Mouse (Mus musculus) heart, postnatal 0 days (tissue): ENCODE results near the gene Eif4enif1. TPM values are rescaled to one million over a fixed set of nuclear protein-coding genes. Genes with fewer than 3 reads are reported as not detected.

Experiments used
- ATAC-seq: fragments of 200-750 bp; cut with Nextera tagmentation; 2 replicates; pipeline ENCODE4 v1.8.0; 2017; ENCODE audit warnings: low read depth, moderate number of reproducible peaks, moderate library complexity; ENCODE audit not compliant: insufficient read depth
- DNase-seq: peaks from one replicate; pipeline ENCODE4 v3.0.0-alpha.2; 2016; ENCODE audit warnings: low spot score
- H3K27ac ChIP-seq: fragments of 300-500 bp; sonication (generic); 2 replicates; pipeline ENCODE4 v1.5.1; 2014; ENCODE audit warnings: low read depth, mild to moderate bottlenecking
- H3K27me3 ChIP-seq: fragments of 300-500 bp; sonication (generic); 2 replicates; pipeline ENCODE4 v1.6.1; 2014; ENCODE audit warnings: low read length, mixed read lengths; ENCODE audit not compliant: control insufficient read depth, insufficient read depth
- H3K36me3 ChIP-seq: fragments of 300-500 bp; sonication (generic); replicated peaks from 2 replicates; pipeline ENCODE4 v1.6.1; 2014; ENCODE audit warnings: low read length, mixed read lengths; ENCODE audit not compliant: control insufficient read depth, insufficient read depth
- H3K4me1 ChIP-seq: fragments of 300-500 bp; sonication (generic); 2 replicates; pipeline ENCODE4 v1.6.1; 2014; ENCODE audit warnings: antibody characterized with exemption; ENCODE audit not compliant: control insufficient read depth, insufficient read depth
- H3K4me2 ChIP-seq: fragments of 300-500 bp; sonication (generic); 2 replicates; pipeline ENCODE4 v1.6.1; 2014; ENCODE audit warnings: low read depth, mild to moderate bottlenecking, low read length, moderate library complexity
- H3K4me3 ChIP-seq: fragments of 300-500 bp; sonication (generic); 2 replicates; pipeline ENCODE4 v1.5.1; 2014; ENCODE audit warnings: low read depth, low read length
- H3K9ac ChIP-seq: fragments of 300-500 bp; sonication (generic); replicated peaks from 2 replicates; pipeline ENCODE4 v1.6.1; 2014; ENCODE audit warnings: low read depth, low read length, mixed read lengths
- H3K9me3 ChIP-seq: fragments of 300-500 bp; sonication (generic); replicated peaks from 2 replicates; pipeline ENCODE4 v1.6.1; 2016; ENCODE audit warnings: low read length; ENCODE audit not compliant: control insufficient read depth
- CTCF ChIP-seq: IDR thresholded peaks from 2 replicates; pipeline ENCODE4 v1.5.1; 2016; ENCODE audit warnings: antibody characterized with exemption, control low read depth, low read depth
- EP300 ChIP-seq: IDR thresholded peaks from 2 replicates; pipeline ENCODE4 v1.6.1; 2016; ENCODE audit warnings: antibody characterized with exemption, low read depth
- WGBS: fragments of 180-500 bp; shearing (Covaris S2); extraction: QIAGEN DNeasy Blood & Tissue Kit; methylation state at CpG from one replicate; pipeline ENCODE4 v1.1.7; 2014; 5-methylcytosine and 5-hydroxymethylcytosine counted together
- polyA plus RNA-seq: library from polyadenylated mRNA; unstranded; fragments of >200 nt; fragmentation: Nextera tagmentation; extraction: Ambion mirVana; gene quantifications from 2 replicates; pipeline ENCODE4 v1.2.1, GENCODE M21; 2015
- total RNA-seq: library from RNA; depleted of rRNA; stranded (reverse); fragments of >200 nt; gene quantifications from 2 replicates; pipeline ENCODE4 v1.2.3, GENCODE M21; 2014; ENCODE audit warnings: low replicate concordance

Gene Eif4enif1
- total and polyA plus RNA-seq, 2 experiments from 2014 or later, result 19.0 to 34.4 TPM

- no peak for TF ChIP-seq CTCF
- Histone ChIP-seq H3K36me3 (peaks cover 28% of the 10 kb centered on the region), H3K27ac (no peak overlapping the region), H3K4me2 (no peak overlapping the region), H3K9me3 (no peaks in the 10 kb centered on the region), H3K9ac (no peak overlapping the region; the same call in 1 of the 2 replicates), H3K4me3 (no peak overlapping the region), H3K27me3 (no peaks in the 10 kb centered on the region), H3K4me1 (no peaks in the 10 kb centered on the region)
- WGBS, result 74% methylated on average over 3 of the region's 3 CpGs
- ATAC-seq, result no peak
- DNase-seq, result no peak
Measured at GRCm38 (mm10) chr11:3205207-3205606, 3.0 kb downstream of the Eif4enif1 start.

GRCm38 (mm10) chr11:3206783-3207182 lies 4.6 kb downstream of the Eif4enif1 start:
- ATAC-seq (no peak), DNase-seq (no peak)
- H3K4me1 ChIP-seq, result no peaks in the 10 kb centered on the region
- H3K27me3 ChIP-seq, result no peaks in the 10 kb centered on the region
- 94% methylated on average over 3 of the region's 3 CpGs for WGBS
- H3K9me3 ChIP-seq, result no peaks in the 10 kb centered on the region
- TF ChIP-seq CTCF (no peak), EP300 (no peak)
- peaks cover 28% of the 10 kb centered on the region for H3K36me3 ChIP-seq
- no peak overlapping the region for H3K4me2 ChIP-seq
- H3K9ac ChIP-seq, result no peak overlapping the region
- no peak overlapping the region for H3K4me3 ChIP-seq
- no peak overlapping the region for H3K27ac ChIP-seq

- TF ChIP-seq EP300, result no peak
- no peak for TF ChIP-seq CTCF
- Histone ChIP-seq H3K4me1 (no peaks in the 10 kb centered on the region), H3K36me3 (peaks cover 47% of the 10 kb centered on the region), H3K9ac (no peak overlapping the region), H3K27ac (no peak overlapping the region), H3K4me3 (no peak overlapping the region), H3K9me3 (no peaks in the 10 kb centered on the region), H3K27me3 (no peaks in the 10 kb centered on the region), H3K4me2 (no peak overlapping the region)
- DNase-seq (no peak), ATAC-seq (no peak)
- WGBS, result 82% methylated on average over 1 of the region's 1 CpGs
Measured at GRCm38 (mm10) chr11:3212526-3212925, 10.3 kb downstream of the Eif4enif1 start.

GRCm38 (mm10) chr11:3223105-3223504 lies 20.9 kb downstream of the Eif4enif1 start:
- ATAC-seq (no peak), DNase-seq (no peak)
- Histone ChIP-seq H3K4me1 (no peaks in the 10 kb centered on the region), H3K9me3 (no peaks in the 10 kb centered on the region), H3K27ac (no peak overlapping the region), H3K4me2 (no peak overlapping the region), H3K36me3 (peaks cover 81% of the 10 kb centered on the region), H3K27me3 (no peaks in the 10 kb centered on the region), H3K9ac (no peak overlapping the region), H3K4me3 (no peak overlapping the region)
- 69% methylated on average over 5 of the region's 5 CpGs for WGBS
- TF ChIP-seq CTCF (no peak), EP300 (no peak)

- DNase-seq, result no peak
- peaks cover 87% of the 10 kb centered on the region for H3K36me3 ChIP-seq
- H3K4me3 ChIP-seq, result no peak overlapping the region
- H3K4me1 ChIP-seq, result no peaks in the 10 kb centered on the region
- WGBS, result 89% methylated on average over 3 of the region's 3 CpGs
- no peak overlapping the region for H3K27ac ChIP-seq
- ATAC-seq, result no peak
- no peak overlapping the region for H3K4me2 ChIP-seq
- H3K9me3 ChIP-seq, result no peaks in the 10 kb centered on the region
- TF ChIP-seq CTCF, result no peak
- no peak for TF ChIP-seq EP300
- no peaks in the 10 kb centered on the region for H3K27me3 ChIP-seq
- no peak overlapping the region for H3K9ac ChIP-seq
Measured at GRCm38 (mm10) chr11:3227113-3227512, 24.9 kb downstream of the Eif4enif1 start.

GRCm38 (mm10) chr11:3232248-3232647 lies 30.1 kb downstream of the Eif4enif1 start:
- H3K27ac ChIP-seq, result no peak overlapping the region
- no peak overlapping the region for H3K4me2 ChIP-seq
- DNase-seq, result no peak
- no peak for TF ChIP-seq EP300
- no peak for TF ChIP-seq CTCF
- H3K9me3 ChIP-seq, result no peaks in the 10 kb centered on the region
- H3K27me3 ChIP-seq, result no peaks in the 10 kb centered on the region
- H3K36me3 ChIP-seq, result peaks cover 81% of the 10 kb centered on the region
- no peaks in the 10 kb centered on the region for H3K4me1 ChIP-seq
- H3K4me3 ChIP-seq, result no peak overlapping the region
- no peak overlapping the region for H3K9ac ChIP-seq
- 90% methylated on average over 3 of the region's 3 CpGs for WGBS
- ATAC-seq, result no peak
